ENCODE assay signal across 8 mouse cellular contexts in the genomic region with DNA sequence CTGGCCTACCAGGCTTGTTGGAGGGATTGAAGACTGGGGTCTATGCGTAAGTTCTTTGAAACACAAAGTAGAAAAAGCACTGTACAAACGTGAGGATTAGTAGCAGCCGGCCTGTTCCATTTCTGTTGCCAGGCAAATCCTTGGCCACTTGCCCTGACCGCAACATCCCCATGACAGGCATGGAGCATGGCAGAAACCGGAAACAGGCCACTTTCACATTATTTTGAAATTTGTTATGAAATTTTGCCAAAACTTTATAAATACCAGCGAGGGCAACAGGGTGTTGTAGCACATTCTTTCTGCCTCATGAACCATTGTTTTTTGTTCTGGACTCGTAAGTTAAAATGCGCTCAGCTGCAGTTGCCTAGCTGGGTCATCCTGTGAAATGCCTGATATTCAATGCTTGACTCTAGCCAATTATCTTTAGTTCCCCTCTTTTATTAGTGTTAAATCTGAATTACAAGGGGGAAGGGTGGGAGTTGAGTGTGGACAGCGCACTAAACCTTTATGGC.
A peak's percentile ranks its signal among the peaks of the same experiment; 100 is the strongest.
DNase-seq lines count a peak whose midpoint lies in the region; ATAC-seq and TF ChIP-seq lines count a peak whose summit lies in the region.

No protein-coding gene starts in this region.

- H3K4me3 ChIP-seq in hindbrain, embryonic 10.5 days = no peak overlapping the region
- H3K4me3 ChIP-seq in hindbrain, embryonic 11.5 days (ENCODE audit: low read depth, low read length) = no peak overlapping the region
- H3K4me3 ChIP-seq in gastrocnemius, adult 2 months = peak overlapping the region; percentile 67
- no peak overlapping the region for H3K4me3 ChIP-seq in intestine, embryonic 14.5 days (ENCODE audit: low read depth, low read length)
- peak overlapping the region; percentile 30; the same call in 1 of the 2 replicates for H3K4me3 ChIP-seq in limb, embryonic 10.5 days

- intact Hi-C loops in gastrocnemius, adult 2 months (cut with DNase I) = no loop called here

- 67% methylated on average over 9 of the region's 9 CpGs for WGBS in hindbrain, embryonic 10.5 days
- WGBS in hindbrain, embryonic 11.5 days = 69% methylated on average over 9 of the region's 9 CpGs
- WGBS in intestine, embryonic 14.5 days = 55% methylated on average over 9 of the region's 9 CpGs
- WGBS in limb, embryonic 10.5 days = 82% methylated on average over 9 of the region's 9 CpGs

- no peak overlapping the region for H3K4me2 ChIP-seq in hindbrain, embryonic 11.5 days (replicated peaks; ENCODE audit: low read depth, low read length)
- peak overlapping the region; percentile 43; the same call in 1 of the 2 replicates for H3K4me2 ChIP-seq in intestine, embryonic 14.5 days (ENCODE audit: low read length)

- H3K36me3 ChIP-seq in hindbrain, embryonic 10.5 days = no peaks in the 10 kb centered on the region
- H3K36me3 ChIP-seq in hindbrain, embryonic 11.5 days (ENCODE audit: control insufficient read depth, insufficient read depth, low read length) = no peaks in the 10 kb centered on the region
- no peaks in the 10 kb centered on the region for H3K36me3 ChIP-seq in intestine, embryonic 14.5 days (ENCODE audit: control insufficient read depth, insufficient read depth, low read length)
- H3K36me3 ChIP-seq in limb, embryonic 10.5 days = no peaks in the 10 kb centered on the region

- no peaks in the 10 kb centered on the region; the same call in 1 of the 2 replicates for H3K27me3 ChIP-seq in hindbrain, embryonic 10.5 days (ENCODE audit: insufficient read depth, poor library complexity, severe bottlenecking)
- H3K27me3 ChIP-seq in hindbrain, embryonic 11.5 days (ENCODE audit: control insufficient read depth, insufficient read depth, low read length) = no peaks in the 10 kb centered on the region
- H3K27me3 ChIP-seq in intestine, embryonic 14.5 days (replicated peaks; ENCODE audit: control insufficient read depth, insufficient read depth, low read length) = no peaks in the 10 kb centered on the region
- peaks cover 20% of the 10 kb centered on the region for H3K27me3 ChIP-seq in limb, embryonic 10.5 days (ENCODE audit: low read depth, poor library complexity, severe bottlenecking)

- no peak overlapping the region for H3K9ac ChIP-seq in hindbrain, embryonic 11.5 days (ENCODE audit: low read depth, low read length)
- H3K9ac ChIP-seq in intestine, embryonic 14.5 days (ENCODE audit: low read length) = no peak overlapping the region

- no peaks in the 10 kb centered on the region for H3K9me3 ChIP-seq in hindbrain, embryonic 10.5 days
- H3K9me3 ChIP-seq in hindbrain, embryonic 11.5 days (ENCODE audit: control insufficient read depth, low read length) = no peaks in the 10 kb centered on the region
- no peaks in the 10 kb centered on the region for H3K9me3 ChIP-seq in intestine, embryonic 14.5 days (ENCODE audit: control insufficient read depth, low read length)
- no peaks in the 10 kb centered on the region for H3K9me3 ChIP-seq in limb, embryonic 10.5 days (replicated peaks)

- 0 out of 2 replicates have a peak overlapping the region, but pooled peaks have one; percentile 9 for H3K27ac ChIP-seq in hindbrain, embryonic 10.5 days
- H3K27ac ChIP-seq in hindbrain, embryonic 11.5 days (ENCODE audit: low read depth, low read length) = no peak overlapping the region
- H3K27ac ChIP-seq in gastrocnemius, adult 2 months = peak overlapping the region; percentile 72
- H3K27ac ChIP-seq in intestine, embryonic 14.5 days (ENCODE audit: low read depth) = peak overlapping the region; percentile 38; the same call in 1 of the 2 replicates
- H3K27ac ChIP-seq in limb, embryonic 10.5 days = peak overlapping the region; percentile 61

- no peak for ATAC-seq in hindbrain, embryonic 11.5 days (ENCODE audit: low FRiP score)
- ATAC-seq in intestine, embryonic 14.5 days (replicated peaks; ENCODE audit: low FRiP score, low TSS enrichment, low read depth) = no peak

- peaks cover 13% of the 10 kb centered on the region for H3K4me1 ChIP-seq in hindbrain, embryonic 10.5 days (replicated peaks)
- no peaks in the 10 kb centered on the region for H3K4me1 ChIP-seq in hindbrain, embryonic 11.5 days (replicated peaks; ENCODE audit: control insufficient read depth, insufficient read depth, low read length)
- peaks cover 9% of the 10 kb centered on the region; the same call in 1 of the 2 replicates for H3K4me1 ChIP-seq in intestine, embryonic 14.5 days (replicated peaks; ENCODE audit: control insufficient read depth, insufficient read depth, low read length)
- H3K4me1 ChIP-seq in limb, embryonic 10.5 days = peaks cover 25% of the 10 kb centered on the region

- no peak for DNase-seq in hindbrain, embryonic 10.5 days (ENCODE audit: low spot score)
- DNase-seq in hindbrain, embryonic 11.5 days (ENCODE audit: low spot score) = no peak
- peak; percentile 87 for DNase-seq in brain, embryonic 14.5 days (ENCODE audit: low read depth)
- peak; percentile 73 for DNase-seq in gastrocnemius, adult 2 months
- no peak for DNase-seq in intestine, embryonic 14.5 days (ENCODE audit: low spot score)
- DNase-seq in limb, embryonic 10.5 days (ENCODE audit: low spot score) = peak; percentile 36
- peak; percentile 64 for DNase-seq in ovary, adult 18-20 months (ENCODE audit: low spot score)
- DNase-seq in B cell, adult 2 months = no peak

- TF ChIP-seq CTCF in brain, embryonic 14.5 days (IDR thresholded peaks at IDR 0.05; ENCODE audit: borderline replicate concordance, extremely low read depth, insufficient read depth, insufficient read length) = no peak
- TF ChIP-seq CTCF in gastrocnemius, adult 2 months (IDR thresholded peaks at IDR 0.05) = no peak

- TF ChIP-seq POLR2A in brain, embryonic 14.5 days (IDR thresholded peaks at IDR 0.05; ENCODE audit: borderline replicate concordance, extremely low read depth, insufficient read depth, insufficient read length, poor library complexity, severe bottlenecking) = no peak

Comparison
In these comparisons a context has a peak if more than half of its experiments do, and no peak if none do; other contexts are left out.
1. DNase-seq: peak in brain, embryonic 14.5 days (single experiment), gastrocnemius, adult 2 months (single experiment), limb, embryonic 10.5 days (single experiment) and ovary, adult 18-20 months (single experiment); none in hindbrain, embryonic 10.5 days (single experiment), hindbrain, embryonic 11.5 days (single experiment), intestine, embryonic 14.5 days (single experiment) and B cell, adult 2 months (0 of 2).
2. H3K4me3 ChIP-seq: peak in gastrocnemius, adult 2 months (single experiment) and limb, embryonic 10.5 days (single experiment); none in hindbrain, embryonic 10.5 days (single experiment), hindbrain, embryonic 11.5 days (single experiment) and intestine, embryonic 14.5 days (single experiment).